Mouse (Mus musculus): ENCODE results near the gene Pnpla3. TPM values are rescaled to one million over a fixed set of nuclear protein-coding genes. Genes with fewer than 3 reads are reported as not detected.
A peak's percentile ranks its signal among the peaks of the same experiment; 100 is the strongest.

The Pnpla3 gene
- 6.0 and 6.4 TPM in 2 replicates for polyA plus RNA-seq (2015; fragmentation: Nextera tagmentation; extraction: Ambion mirVana)

- peak within 1 kb of the TSS; percentile 69 for H3K4me3 ChIP-seq (ENCODE audit: low read length)
- WGBS, result under 1% methylated on average over 28 of the region's 28 CpGs
Measured at GRCm38 (mm10) chr15:84167600-84167999, at the start of gene Pnpla3. Gene Pnpla3 (plus strand): TSS chr15:84167837.

GRCm38 (mm10) chr15:84120612-84121011, 47.0 kb upstream of the Pnpla3 start:
- ATAC-seq, result no peak; the same call in 1 of the 2 replicates
- H3K27me3 ChIP-seq (replicated peaks; ENCODE audit: control insufficient read depth, insufficient read depth, low read length), result no peaks in the 10 kb centered on the region; the same call in 1 of the 2 replicates

More at GRCm38 (mm10) chr15:84167600-84167999, at the start of gene Pnpla3:
- peak within 1 kb of the TSS; percentile 85 for H3K27ac ChIP-seq (ENCODE audit: low read depth, low read length)
- H3K36me3 ChIP-seq (ENCODE audit: control insufficient read depth, insufficient read depth, low read length), result no peaks in the 10 kb centered on the region
- H3K27me3 ChIP-seq (replicated peaks; ENCODE audit: control insufficient read depth, insufficient read depth, low read length), result no peaks in the 10 kb centered on the region
- peak within 1 kb of the TSS; percentile 83 for H3K9ac ChIP-seq (ENCODE audit: low read depth, low read length)
- peak; percentile 97 for ATAC-seq
- H3K9me3 ChIP-seq (ENCODE audit: control insufficient read depth, low read length), result no peaks in the 10 kb centered on the region
- H3K4me2 ChIP-seq (ENCODE audit: low read length), result peak within 1 kb of the TSS; percentile 98
- H3K4me1 ChIP-seq (ENCODE audit: control insufficient read depth, insufficient read depth, low read depth, low read length), result peaks cover 6% of the 10 kb centered on the region

GRCm38 (mm10) chr15:84121036-84121435, 46.6 kb upstream of the Pnpla3 start:
- 76% methylated on average over 6 of the region's 7 CpGs for WGBS
- Histone ChIP-seq H3K27me3 (replicated peaks; ENCODE audit: control insufficient read depth, insufficient read depth, low read length) (no peaks in the 10 kb centered on the region; the same call in 1 of the 2 replicates), H3K27ac (ENCODE audit: low read depth, low read length) (no peak overlapping the region), H3K4me1 (ENCODE audit: control insufficient read depth, insufficient read depth, low read depth, low read length) (no peaks in the 10 kb centered on the region), H3K36me3 (ENCODE audit: control insufficient read depth, insufficient read depth, low read length) (no peaks in the 10 kb centered on the region), H3K9ac (ENCODE audit: low read depth, low read length) (no peak overlapping the region), H3K4me3 (ENCODE audit: low read length) (no peak overlapping the region), H3K4me2 (ENCODE audit: low read length) (no peak overlapping the region), H3K9me3 (ENCODE audit: control insufficient read depth, low read length) (no peaks in the 10 kb centered on the region)
- no peak for ATAC-seq

More at GRCm38 (mm10) chr15:84120612-84121011, 47.0 kb upstream of the Pnpla3 start:
- H3K4me1 ChIP-seq (ENCODE audit: control insufficient read depth, insufficient read depth, low read depth, low read length), result no peaks in the 10 kb centered on the region
- no peak overlapping the region for H3K27ac ChIP-seq (ENCODE audit: low read depth, low read length)
- no peak overlapping the region for H3K4me2 ChIP-seq (ENCODE audit: low read length)
- no peaks in the 10 kb centered on the region for H3K36me3 ChIP-seq (ENCODE audit: control insufficient read depth, insufficient read depth, low read length)
- H3K9ac ChIP-seq (ENCODE audit: low read depth, low read length), result no peak overlapping the region
- H3K4me3 ChIP-seq (ENCODE audit: low read length), result no peak overlapping the region
- 22% methylated on average over 6 of the region's 6 CpGs for WGBS
- no peaks in the 10 kb centered on the region for H3K9me3 ChIP-seq (ENCODE audit: control insufficient read depth, low read length)

GRCm38 (mm10) chr15:84123075-84123474, 44.6 kb upstream of the Pnpla3 start, which contains the start of gene Pnpla5:
Gene Pnpla5 (minus strand): TSS chr15:84123175.
- Histone ChIP-seq H3K4me1 (ENCODE audit: control insufficient read depth, insufficient read depth, low read depth, low read length) (no peaks in the 10 kb centered on the region), H3K9me3 (ENCODE audit: control insufficient read depth, low read length) (no peaks in the 10 kb centered on the region), H3K36me3 (ENCODE audit: control insufficient read depth, insufficient read depth, low read length) (no peaks in the 10 kb centered on the region), H3K4me3 (ENCODE audit: low read length) (no peak within 1 kb of the TSS), H3K9ac (ENCODE audit: low read depth, low read length) (no peak within 1 kb of the TSS), H3K27me3 (replicated peaks; ENCODE audit: control insufficient read depth, insufficient read depth, low read length) (no peaks in the 10 kb centered on the region; the same call in 1 of the 2 replicates), H3K27ac (ENCODE audit: low read depth, low read length) (no peak within 1 kb of the TSS), H3K4me2 (ENCODE audit: low read length) (no peak within 1 kb of the TSS)
- ATAC-seq, result no peak
- 78% methylated on average over 8 of the region's 8 CpGs for WGBS

- no peaks in the 10 kb centered on the region for H3K36me3 ChIP-seq (ENCODE audit: control insufficient read depth, insufficient read depth, low read length)
- no peak overlapping the region for H3K27ac ChIP-seq (ENCODE audit: low read depth, low read length)
- no peak for ATAC-seq
- H3K9me3 ChIP-seq (ENCODE audit: control insufficient read depth, low read length), result no peaks in the 10 kb centered on the region
- H3K9ac ChIP-seq (ENCODE audit: low read depth, low read length), result no peak overlapping the region
- no peaks in the 10 kb centered on the region for H3K4me1 ChIP-seq (ENCODE audit: control insufficient read depth, insufficient read depth, low read depth, low read length)
- 69% methylated on average over 7 of the region's 7 CpGs for WGBS
- no peak overlapping the region for H3K4me3 ChIP-seq (ENCODE audit: low read length)
- H3K4me2 ChIP-seq (ENCODE audit: low read length), result no peak overlapping the region
- no peaks in the 10 kb centered on the region for H3K27me3 ChIP-seq (replicated peaks; ENCODE audit: control insufficient read depth, insufficient read depth, low read length)
Measured at GRCm38 (mm10) chr15:84124086-84124485, 43.6 kb upstream of the Pnpla3 start.

GRCm38 (mm10) chr15:84126447-84126846, 41.2 kb upstream of the Pnpla3 start:
- no peak overlapping the region for H3K27ac ChIP-seq (ENCODE audit: low read depth, low read length)
- H3K9ac ChIP-seq (ENCODE audit: low read depth, low read length), result no peak overlapping the region
- H3K4me3 ChIP-seq (ENCODE audit: low read length), result no peak overlapping the region
- H3K36me3 ChIP-seq (ENCODE audit: control insufficient read depth, insufficient read depth, low read length), result no peaks in the 10 kb centered on the region
- no peaks in the 10 kb centered on the region for H3K9me3 ChIP-seq (ENCODE audit: control insufficient read depth, low read length)
- ATAC-seq, result no peak
- H3K4me1 ChIP-seq (ENCODE audit: control insufficient read depth, insufficient read depth, low read depth, low read length), result no peaks in the 10 kb centered on the region
- WGBS, result 79% methylated on average over 4 of the region's 4 CpGs
- no peaks in the 10 kb centered on the region for H3K27me3 ChIP-seq (replicated peaks; ENCODE audit: control insufficient read depth, insufficient read depth, low read length)
- H3K4me2 ChIP-seq (ENCODE audit: low read length), result no peak overlapping the region

- Histone ChIP-seq H3K4me3 (ENCODE audit: low read length) (no peak overlapping the region), H3K4me1 (ENCODE audit: control insufficient read depth, insufficient read depth, low read depth, low read length) (no peaks in the 10 kb centered on the region), H3K9ac (ENCODE audit: low read depth, low read length) (no peak overlapping the region), H3K27ac (ENCODE audit: low read depth, low read length) (no peak overlapping the region), H3K4me2 (ENCODE audit: low read length) (no peak overlapping the region), H3K36me3 (ENCODE audit: control insufficient read depth, insufficient read depth, low read length) (no peaks in the 10 kb centered on the region), H3K9me3 (ENCODE audit: control insufficient read depth, low read length) (no peaks in the 10 kb centered on the region), H3K27me3 (replicated peaks; ENCODE audit: control insufficient read depth, insufficient read depth, low read length) (no peaks in the 10 kb centered on the region)
- ATAC-seq, result no peak
- WGBS, result 44% methylated on average over 5 of the region's 5 CpGs
Measured at GRCm38 (mm10) chr15:84126871-84127270, 40.8 kb upstream of the Pnpla3 start.

GRCm38 (mm10) chr15:84131096-84131786, 36.4 kb upstream of the Pnpla3 start:
- no peak overlapping the region for H3K27ac ChIP-seq (ENCODE audit: low read depth, low read length)
- ATAC-seq, result no peak
- no peaks in the 10 kb centered on the region for H3K9me3 ChIP-seq (ENCODE audit: control insufficient read depth, low read length)
- no peaks in the 10 kb centered on the region for H3K27me3 ChIP-seq (replicated peaks; ENCODE audit: control insufficient read depth, insufficient read depth, low read length)
- no peaks in the 10 kb centered on the region for H3K4me1 ChIP-seq (ENCODE audit: control insufficient read depth, insufficient read depth, low read depth, low read length)
- H3K4me3 ChIP-seq (ENCODE audit: low read length), result no peak overlapping the region
- no peak overlapping the region for H3K4me2 ChIP-seq (ENCODE audit: low read length)
- WGBS, result 58% methylated on average over 16 of the region's 16 CpGs
- no peak overlapping the region for H3K9ac ChIP-seq (ENCODE audit: low read depth, low read length)
- no peaks in the 10 kb centered on the region for H3K36me3 ChIP-seq (ENCODE audit: control insufficient read depth, insufficient read depth, low read length)

- H3K27ac ChIP-seq (ENCODE audit: low read depth, low read length), result no peak overlapping the region
- no peaks in the 10 kb centered on the region for H3K36me3 ChIP-seq (ENCODE audit: control insufficient read depth, insufficient read depth, low read length)
- no peak overlapping the region for H3K4me3 ChIP-seq (ENCODE audit: low read length)
- no peak overlapping the region for H3K4me2 ChIP-seq (ENCODE audit: low read length)
- no peaks in the 10 kb centered on the region for H3K9me3 ChIP-seq (ENCODE audit: control insufficient read depth, low read length)
- H3K27me3 ChIP-seq (replicated peaks; ENCODE audit: control insufficient read depth, insufficient read depth, low read length), result no peaks in the 10 kb centered on the region
- no peaks in the 10 kb centered on the region for H3K4me1 ChIP-seq (ENCODE audit: control insufficient read depth, insufficient read depth, low read depth, low read length)
- WGBS, result 93% methylated on average over 7 of the region's 7 CpGs
- no peak for ATAC-seq
- no peak overlapping the region for H3K9ac ChIP-seq (ENCODE audit: low read depth, low read length)
Measured at GRCm38 (mm10) chr15:84131971-84132370, 35.7 kb upstream of the Pnpla3 start.
